Comparison of ENCODE assay signal across 8 mouse cellular contexts in genomic region chr5:110978461-110978860, GRCm38 (mm10).
DNase-seq lines count a peak whose midpoint lies in the region; ATAC-seq and TF ChIP-seq lines count a peak whose summit lies in the region.

No protein-coding gene starts in this region.

- H3K9ac ChIP-seq in lung, embryonic 14.5 days = peak overlapping the region; percentile 79
- peak overlapping the region; percentile 88 for H3K9ac ChIP-seq in neural tube, embryonic 15.5 days (replicated peaks)

- 0 out of 2 replicates have a peak, but pooled peaks cover 7% of the 10 kb centered on the region for H3K9me3 ChIP-seq in hindbrain, embryonic 10.5 days
- no peaks in the 10 kb centered on the region for H3K9me3 ChIP-seq in lung, embryonic 14.5 days (ENCODE audit: low read depth, low read length)
- no peaks in the 10 kb centered on the region for H3K9me3 ChIP-seq in neural tube, embryonic 15.5 days (replicated peaks)

- TF ChIP-seq CTCF in lung, embryonic 14.5 days (IDR thresholded peaks at IDR 0.05; ENCODE audit: low read depth) = peak; percentile 59

- H3K27me3 ChIP-seq in hindbrain, embryonic 10.5 days (ENCODE audit: insufficient read depth, poor library complexity, severe bottlenecking) = peaks cover 28% of the 10 kb centered on the region
- no peaks in the 10 kb centered on the region for H3K27me3 ChIP-seq in lung, embryonic 14.5 days (ENCODE audit: insufficient read depth, low read length)
- H3K27me3 ChIP-seq in neural tube, embryonic 15.5 days (replicated peaks) = no peaks in the 10 kb centered on the region

- WGBS in hindbrain, embryonic 10.5 days = 2% methylated on average over 9 of the region's 9 CpGs
- WGBS in lung, embryonic 14.5 days = under 1% methylated on average over 9 of the region's 9 CpGs
- WGBS in neural tube, embryonic 15.5 days = 3% methylated on average over 9 of the region's 9 CpGs

- H3K4me3 ChIP-seq in hindbrain, embryonic 10.5 days = peak overlapping the region; percentile 80
- peak overlapping the region; percentile 69 for H3K4me3 ChIP-seq in lung, embryonic 14.5 days (ENCODE audit: low read depth, low read length)
- H3K4me3 ChIP-seq in neural tube, embryonic 15.5 days (replicated peaks) = peak overlapping the region; percentile 69

- H3K36me3 ChIP-seq in hindbrain, embryonic 10.5 days = peaks cover 6% of the 10 kb centered on the region
- no peaks in the 10 kb centered on the region for H3K36me3 ChIP-seq in lung, embryonic 14.5 days (ENCODE audit: insufficient read depth)
- H3K36me3 ChIP-seq in neural tube, embryonic 15.5 days = no peaks in the 10 kb centered on the region

- DNase-seq in MN1 (ENCODE audit: low spot score) = peak; percentile 81
- peak; percentile 73 to 79 for DNase-seq in cerebellum, postnatal 14 days
- peak; percentile 63 to 71 for DNase-seq in frontal cortex, postnatal 14 days (ENCODE audit: low spot score in 2 of 2)
- DNase-seq in hindbrain, embryonic 10.5 days (ENCODE audit: low spot score) = peak; percentile 79
- DNase-seq in layer of hippocampus, adult 8-10 months (ENCODE audit: low spot score in 2 of 2) = peak; percentile 48 to 61
- peak; percentile 95 for DNase-seq in lung, embryonic 14.5 days
- peak; percentile 66 for DNase-seq in testis, postnatal 10 days (ENCODE audit: low spot score)

- H3K4me1 ChIP-seq in hindbrain, embryonic 10.5 days (replicated peaks) = peaks cover 22% of the 10 kb centered on the region
- H3K4me1 ChIP-seq in lung, embryonic 14.5 days (ENCODE audit: insufficient read depth) = peaks cover 8% of the 10 kb centered on the region; the same call in 1 of the 2 replicates
- peaks cover 33% of the 10 kb centered on the region for H3K4me1 ChIP-seq in neural tube, embryonic 15.5 days

- peak; percentile 87 for ATAC-seq in lung, embryonic 14.5 days (ENCODE audit: insufficient read depth)
- peak; percentile 85 for ATAC-seq in neural tube, embryonic 15.5 days (ENCODE audit: low FRiP score)

- peak overlapping the region; percentile 93 for H3K4me2 ChIP-seq in lung, embryonic 14.5 days
- peak overlapping the region; percentile 82 for H3K4me2 ChIP-seq in neural tube, embryonic 15.5 days

- H3K27ac ChIP-seq in hindbrain, embryonic 10.5 days = peak overlapping the region; percentile 89
- H3K27ac ChIP-seq in lung, embryonic 14.5 days (ENCODE audit: low read depth) = peak overlapping the region; percentile 97
- peak overlapping the region; percentile 92 for H3K27ac ChIP-seq in neural tube, embryonic 15.5 days (replicated peaks)

Comparison
In these comparisons a context has a peak if more than half of its experiments do, and no peak if none do; other contexts are left out.
1. Peak in every context shown above with its lines: DNase-seq, ATAC-seq, H3K4me3 ChIP-seq and H3K27ac ChIP-seq.